Mouse (Mus musculus): ENCODE results near the gene Vti1a.

Gene Vti1a

DNA sequence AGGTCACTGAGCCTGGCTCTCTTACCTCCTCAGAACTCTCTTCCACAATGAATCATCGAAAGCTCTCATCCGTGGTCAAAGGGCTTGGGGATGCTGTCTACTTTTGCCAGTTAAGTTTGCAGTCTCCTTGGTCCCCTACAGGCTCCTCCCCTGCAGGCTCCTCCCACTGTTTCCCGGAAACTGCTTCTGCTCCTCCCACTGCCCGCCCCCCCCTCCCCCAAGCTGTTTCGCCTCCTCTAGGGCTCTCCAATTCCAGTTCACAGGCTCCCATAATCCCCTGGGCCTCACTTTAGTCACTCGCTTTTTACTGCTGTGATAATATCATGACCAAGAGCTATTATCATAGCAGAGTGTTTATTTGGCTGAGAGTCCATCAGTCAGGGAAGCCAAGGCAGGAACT is 324.2 kb downstream of the Vti1a start:
- no peak for DNase-seq

GRCm38 (mm10) chr19:55641891-55642290 is 325.8 kb downstream of the Vti1a start:
- no peak for DNase-seq

- no peak for DNase-seq
Measured at GRCm38 (mm10) chr19:55642361-55642760, 326.3 kb downstream of the Vti1a start.

GRCm38 (mm10) chr19:55643288-55643901 is 327.3 kb downstream of the Vti1a start:
- DNase-seq: peak; percentile 76

- DNase-seq: no peak
Measured at GRCm38 (mm10) chr19:55643931-55644330, 327.8 kb downstream of the Vti1a start.

DNA sequence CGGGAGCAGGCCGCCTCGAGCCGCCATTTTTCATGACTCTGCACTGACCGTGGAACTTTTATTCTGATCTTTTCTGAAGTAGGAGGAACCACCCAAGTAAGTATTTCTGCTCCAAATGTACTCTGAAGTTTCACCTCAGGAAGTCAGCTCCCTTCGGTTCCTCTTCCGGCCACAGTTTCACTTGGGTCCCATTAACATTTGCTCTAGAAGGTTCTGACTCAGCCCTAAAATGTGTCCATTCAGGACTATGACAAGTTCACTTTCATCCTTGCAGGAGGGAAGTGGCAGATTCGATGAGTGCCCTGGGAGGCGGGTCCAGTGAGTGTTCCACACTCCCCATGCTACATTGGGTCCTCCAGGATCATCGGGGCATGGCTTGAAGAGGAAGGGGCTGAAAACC is 333.3 kb downstream of the Vti1a start:
- DNase-seq: peak; percentile 55

DNA sequence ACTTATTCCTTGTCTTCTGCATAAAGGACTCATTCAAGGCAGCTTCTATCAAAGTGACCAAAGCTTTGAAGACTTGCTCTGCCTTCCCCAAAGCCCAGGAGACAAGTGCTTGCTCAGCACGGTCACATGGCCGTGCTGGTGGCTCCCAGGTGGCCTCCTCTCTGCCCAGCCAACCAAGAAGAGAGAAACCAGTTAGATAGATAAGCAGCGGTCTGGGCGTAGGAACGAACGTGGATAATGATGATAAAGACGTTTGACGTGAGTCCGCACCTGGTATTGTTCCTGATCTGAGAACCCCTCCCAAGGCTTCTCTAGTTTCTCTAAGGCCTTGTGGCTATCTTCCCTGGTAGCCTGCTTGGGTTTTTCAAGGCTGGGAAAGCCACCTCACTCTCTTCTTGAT is 334.9 kb downstream of the Vti1a start:
- no peak for DNase-seq

- no peak for DNase-seq
Measured at GRCm38 (mm10) chr19:55652693-55653265, 336.7 kb downstream of the Vti1a start.

- DNase-seq: peak; percentile 71
Measured at GRCm38 (mm10) chr19:55660165-55660564, 344.1 kb downstream of the Vti1a start.

DNA sequence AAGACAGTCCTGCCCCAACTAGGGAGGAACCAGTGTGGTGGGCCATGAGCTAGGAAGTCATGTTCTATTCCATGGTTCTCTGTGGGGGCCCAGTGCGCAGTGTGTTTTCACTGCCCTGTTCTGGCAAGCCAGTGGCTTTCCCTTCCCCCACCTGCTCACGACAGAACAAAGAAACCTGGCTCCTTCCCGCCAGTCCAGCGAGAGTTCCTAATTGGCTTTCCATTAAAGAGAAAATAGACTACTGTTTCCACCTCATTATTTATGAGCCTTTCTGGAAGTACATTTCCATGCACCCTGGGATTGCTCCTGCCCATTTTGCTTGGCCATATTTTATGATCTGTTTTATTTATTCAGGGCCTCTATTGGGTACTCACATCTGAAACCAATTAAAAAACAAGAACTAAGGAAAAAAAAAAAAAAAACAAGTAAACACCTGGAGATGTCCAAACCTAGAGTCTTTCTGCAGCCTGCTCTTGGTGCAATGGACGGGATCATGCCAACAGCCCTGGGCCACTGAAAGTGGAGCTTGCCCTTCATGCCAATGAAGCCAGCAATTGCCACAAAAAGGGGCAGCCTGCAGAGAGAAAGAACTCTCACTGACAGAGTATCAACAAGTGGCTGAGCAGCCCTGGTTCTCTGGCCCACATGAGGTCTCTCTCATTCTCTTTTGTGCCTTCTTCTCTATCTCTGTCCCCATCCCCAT is 346.6 kb downstream of the Vti1a start:
- no peak for DNase-seq

GRCm38 (mm10) chr19:55667787-55668186 is 351.7 kb downstream of the Vti1a start:
- DNase-seq: no peak

- no peak for DNase-seq
Measured at GRCm38 (mm10) chr19:55668896-55669295, 352.8 kb downstream of the Vti1a start.
